Mouse (Mus musculus) neural tube, embryonic 12.5 days (tissue): ENCODE measurements around the gene Slc35b4. TPM values are rescaled to one million over a fixed set of nuclear protein-coding genes. Genes with fewer than 3 reads are reported as not detected.

Experiments used
- ATAC-seq: fragments of 200-750 bp; cut with Nextera tagmentation; 2 replicates; pipeline ENCODE4 v1.8.0; 2017; ENCODE audit warnings: low read depth, mild to moderate bottlenecking, moderate TSS enrichment, moderate library complexity; ENCODE audit not compliant: low FRiP score
- H3K27ac ChIP-seq: fragments of 300-500 bp; sonication (generic); 2 replicates; pipeline ENCODE4 v1.5.1; 2016
- H3K27me3 ChIP-seq: fragments of 300-500 bp; sonication (generic); replicated peaks from 2 replicates; pipeline ENCODE4 v1.6.1; 2016; ENCODE audit warnings: mild to moderate bottlenecking
- H3K36me3 ChIP-seq: fragments of 300-500 bp; sonication (generic); 2 replicates; pipeline ENCODE4 v1.6.1; 2016; ENCODE audit warnings: mild to moderate bottlenecking
- H3K4me1 ChIP-seq: fragments of 300-500 bp; sonication (generic); 2 replicates; pipeline ENCODE4 v1.6.1; 2016
- H3K4me2 ChIP-seq: fragments of 300-500 bp; sonication (generic); replicated peaks from 2 replicates; pipeline ENCODE4 v1.6.1; 2016; ENCODE audit warnings: mild to moderate bottlenecking
- H3K4me3 ChIP-seq: fragments of 300-500 bp; sonication (generic); 2 replicates; pipeline ENCODE4 v1.5.1; 2016
- H3K9ac ChIP-seq: fragments of 300-500 bp; sonication (generic); 2 replicates; pipeline ENCODE4 v1.6.1; 2016; ENCODE audit warnings: mild to moderate bottlenecking
- H3K9me3 ChIP-seq: fragments of 300-500 bp; sonication (generic); 2 replicates; pipeline ENCODE4 v1.6.1; 2016; ENCODE audit warnings: mild to moderate bottlenecking
- WGBS: fragments of 180-500 bp; shearing (Covaris S2); methylation state at CpG from one replicate; pipeline ENCODE4 v1.1.7; 2016; 5-methylcytosine and 5-hydroxymethylcytosine counted together
- polyA plus RNA-seq: library from polyadenylated mRNA; unstranded; fragments of >200 nt; fragmentation: Nextera tagmentation; extraction: Ambion mirVana; gene quantifications from 2 replicates; pipeline ENCODE4 v1.2.1, GENCODE M21; 2016

Slc35b4 gene
- polyA plus RNA-seq, 1 experiment from 2014 or later, result 39.9 TPM

- H3K9me3 ChIP-seq, result no peaks in the 10 kb centered on the region
- 84% methylated on average over 2 of the region's 2 CpGs for WGBS
- no peak overlapping the region for H3K4me3 ChIP-seq
- no peak overlapping the region for H3K9ac ChIP-seq
- H3K4me1 ChIP-seq, result no peaks in the 10 kb centered on the region
- H3K36me3 ChIP-seq, result peaks cover 78% of the 10 kb centered on the region
- no peaks in the 10 kb centered on the region for H3K27me3 ChIP-seq
- H3K4me2 ChIP-seq, result no peak overlapping the region
- no peak for ATAC-seq
- no peak overlapping the region for H3K27ac ChIP-seq
Measured at GRCm38 (mm10) chr6:34162607-34163006, 14.3 kb downstream of the Slc35b4 start.

- no peaks in the 10 kb centered on the region; the same call in 1 of the 2 replicates for H3K4me1 ChIP-seq
- no peaks in the 10 kb centered on the region for H3K27me3 ChIP-seq
- no peak overlapping the region for H3K9ac ChIP-seq
- no peak for ATAC-seq
- H3K9me3 ChIP-seq, result no peaks in the 10 kb centered on the region
- H3K4me2 ChIP-seq, result no peak overlapping the region
- no peak overlapping the region for H3K4me3 ChIP-seq
- 96% methylated on average over 7 of the region's 7 CpGs for WGBS
- H3K36me3 ChIP-seq, result peaks cover 73% of the 10 kb centered on the region
- no peak overlapping the region for H3K27ac ChIP-seq
Measured at GRCm38 (mm10) chr6:34161511-34161910, 15.4 kb downstream of the Slc35b4 start.

GRCm38 (mm10) chr6:34160816-34161310, 16.0 kb downstream of the Slc35b4 start:
- peaks cover 68% of the 10 kb centered on the region for H3K36me3 ChIP-seq

GRCm38 (mm10) chr6:34159998-34160815, 16.7 kb downstream of the Slc35b4 start:
- H3K36me3 ChIP-seq, result peaks cover 62% of the 10 kb centered on the region
- no peak overlapping the region for H3K4me2 ChIP-seq
- H3K27me3 ChIP-seq, result no peaks in the 10 kb centered on the region
- no peak overlapping the region for H3K9ac ChIP-seq
- no peak for ATAC-seq
- no peaks in the 10 kb centered on the region for H3K9me3 ChIP-seq
- no peak overlapping the region for H3K27ac ChIP-seq
- H3K4me3 ChIP-seq, result no peak overlapping the region
- WGBS, result 93% methylated on average over 23 of the region's 23 CpGs
- peaks cover under 1% of the 10 kb centered on the region; the same call in 1 of the 2 replicates for H3K4me1 ChIP-seq

More at GRCm38 (mm10) chr6:34160816-34161310, 16.0 kb downstream of the Slc35b4 start:
- H3K9ac ChIP-seq, result no peak overlapping the region
- 96% methylated on average over 7 of the region's 7 CpGs for WGBS
- no peak overlapping the region for H3K4me3 ChIP-seq
- no peaks in the 10 kb centered on the region; the same call in 1 of the 2 replicates for H3K4me1 ChIP-seq
- no peak overlapping the region for H3K27ac ChIP-seq
- ATAC-seq, result no peak
- no peaks in the 10 kb centered on the region for H3K9me3 ChIP-seq
- H3K4me2 ChIP-seq, result no peak overlapping the region
- no peaks in the 10 kb centered on the region for H3K27me3 ChIP-seq

- Histone ChIP-seq H3K9ac (no peak overlapping the region), H3K9me3 (no peaks in the 10 kb centered on the region), H3K4me3 (no peak overlapping the region), H3K27ac (no peak overlapping the region), H3K36me3 (peaks cover 48% of the 10 kb centered on the region), H3K4me2 (no peak overlapping the region), H3K27me3 (no peaks in the 10 kb centered on the region), H3K4me1 (peaks cover 12% of the 10 kb centered on the region; the same call in 1 of the 2 replicates)
- WGBS, result 82% methylated on average over 14 of the region's 14 CpGs
- ATAC-seq, result no peak
Measured at GRCm38 (mm10) chr6:34156841-34157748, 19.8 kb downstream of the Slc35b4 start.

GRCm38 (mm10) chr6:34156057-34156456, 20.9 kb downstream of the Slc35b4 start:
- H3K9ac ChIP-seq, result no peak overlapping the region
- H3K27me3 ChIP-seq, result no peaks in the 10 kb centered on the region
- 71% methylated on average over 5 of the region's 5 CpGs for WGBS
- no peak for ATAC-seq
- no peaks in the 10 kb centered on the region for H3K9me3 ChIP-seq
- H3K27ac ChIP-seq, result no peak overlapping the region
- no peak overlapping the region for H3K4me2 ChIP-seq
- peaks cover 39% of the 10 kb centered on the region for H3K36me3 ChIP-seq
- peaks cover 12% of the 10 kb centered on the region; the same call in 1 of the 2 replicates for H3K4me1 ChIP-seq
- H3K4me3 ChIP-seq, result no peak overlapping the region

- ATAC-seq, result no peak
- 93% methylated on average over 15 of the region's 15 CpGs for WGBS
- H3K27ac ChIP-seq, result no peak overlapping the region
Measured at GRCm38 (mm10) chr6:34155137-34155804, 21.6 kb downstream of the Slc35b4 start.

GRCm38 (mm10) chr6:34154202-34154601, 22.7 kb downstream of the Slc35b4 start:
- Histone ChIP-seq H3K9ac (no peak overlapping the region), H3K36me3 (peaks cover 21% of the 10 kb centered on the region)
- WGBS, result 56% methylated on average over 3 of the region's 3 CpGs

More at GRCm38 (mm10) chr6:34155137-34155804, 21.6 kb downstream of the Slc35b4 start:
- H3K27me3 ChIP-seq, result no peaks in the 10 kb centered on the region
- no peak overlapping the region for H3K9ac ChIP-seq
- peaks cover 31% of the 10 kb centered on the region for H3K36me3 ChIP-seq
- peaks cover 12% of the 10 kb centered on the region; the same call in 1 of the 2 replicates for H3K4me1 ChIP-seq
- H3K9me3 ChIP-seq, result no peaks in the 10 kb centered on the region
- H3K4me2 ChIP-seq, result no peak overlapping the region
- no peak overlapping the region for H3K4me3 ChIP-seq

GRCm38 (mm10) chr6:34153069-34154052, 23.6 kb downstream of the Slc35b4 start:
- Histone ChIP-seq H3K4me1 (peaks cover 12% of the 10 kb centered on the region; the same call in 1 of the 2 replicates), H3K4me3 (no peak overlapping the region), H3K27me3 (no peaks in the 10 kb centered on the region), H3K27ac (no peak overlapping the region), H3K4me2 (no peak overlapping the region), H3K9ac (no peak overlapping the region), H3K9me3 (no peaks in the 10 kb centered on the region), H3K36me3 (peaks cover 14% of the 10 kb centered on the region)
- ATAC-seq, result no peak
- WGBS, result 57% methylated on average over 18 of the region's 18 CpGs

More at GRCm38 (mm10) chr6:34154202-34154601, 22.7 kb downstream of the Slc35b4 start:
- Histone ChIP-seq H3K9me3 (no peaks in the 10 kb centered on the region), H3K27ac (no peak overlapping the region), H3K27me3 (no peaks in the 10 kb centered on the region), H3K4me2 (no peak overlapping the region), H3K4me3 (no peak overlapping the region), H3K4me1 (peaks cover 12% of the 10 kb centered on the region; the same call in 1 of the 2 replicates)
- no peak for ATAC-seq

- 64% methylated on average over 1 of the region's 1 CpGs for WGBS
- no peak for ATAC-seq
- H3K27me3 ChIP-seq, result no peaks in the 10 kb centered on the region
- H3K4me2 ChIP-seq, result no peak overlapping the region
- H3K9me3 ChIP-seq, result no peaks in the 10 kb centered on the region
- no peak overlapping the region for H3K27ac ChIP-seq
- H3K4me3 ChIP-seq, result no peak overlapping the region
- no peaks in the 10 kb centered on the region for H3K36me3 ChIP-seq
- peaks cover 8% of the 10 kb centered on the region; the same call in 1 of the 2 replicates for H3K4me1 ChIP-seq
- H3K9ac ChIP-seq, result no peak overlapping the region
Measured at GRCm38 (mm10) chr6:34149821-34150220, 27.1 kb downstream of the Slc35b4 start.
